Comparison of ENCODE assay signal across 8 mouse cellular contexts in the genomic region with DNA sequence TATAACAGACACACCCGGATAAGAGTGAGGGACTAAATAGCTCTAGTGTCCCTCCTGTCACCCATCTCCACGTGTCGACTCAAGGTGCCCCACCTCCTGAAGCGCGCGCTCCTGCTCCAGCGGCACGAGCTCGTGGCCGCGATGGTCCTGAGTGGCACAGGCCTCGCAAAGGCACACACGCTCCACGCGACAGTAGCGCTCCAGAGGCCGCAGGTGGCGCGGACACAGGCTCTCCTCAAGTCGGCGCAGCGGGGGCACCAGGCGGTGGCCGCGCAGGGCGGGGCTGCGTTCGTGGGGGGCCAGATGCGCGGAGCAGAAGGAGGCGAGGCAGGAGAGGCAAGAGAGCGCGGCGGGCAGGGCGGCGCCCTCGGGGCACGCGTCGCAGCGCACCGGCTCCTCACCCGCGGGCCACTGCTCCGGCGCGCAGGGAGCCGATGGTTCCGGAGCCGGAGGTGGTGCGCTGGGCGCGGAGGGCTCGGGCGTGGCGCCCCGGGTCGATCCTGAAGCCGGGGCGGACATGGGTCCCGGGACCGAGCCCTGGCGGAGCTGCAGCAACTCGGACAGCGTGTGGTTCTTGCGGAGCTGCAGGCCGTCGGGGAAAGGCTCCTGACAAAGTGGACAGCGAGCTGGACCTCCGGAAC. TPM values are rescaled to one million over a fixed set of nuclear protein-coding genes. Genes with fewer than 3 reads are reported as not detected.
DNase-seq lines count a peak whose midpoint lies in the region; ATAC-seq and TF ChIP-seq lines count a peak whose summit lies in the region.

No protein-coding gene starts in this region.

- peak overlapping the region; percentile 89 for H3K4me3 ChIP-seq in heart, postnatal 0 days (ENCODE audit: low read depth, low read length)
- H3K4me3 ChIP-seq in midbrain, embryonic 14.5 days (replicated peaks; ENCODE audit: low read depth, low read length) = peak overlapping the region; percentile 28

- H3K9ac ChIP-seq in heart, postnatal 0 days (replicated peaks; ENCODE audit: low read depth, low read length) = peak overlapping the region; percentile 90
- peak overlapping the region; percentile 26; the same call in 1 of the 2 replicates for H3K9ac ChIP-seq in midbrain, embryonic 14.5 days (replicated peaks; ENCODE audit: low read length)

- peak overlapping the region; percentile 95 for H3K27ac ChIP-seq in heart, postnatal 0 days (ENCODE audit: low read depth)
- H3K27ac ChIP-seq in midbrain, embryonic 14.5 days (replicated peaks; ENCODE audit: low read depth, low read length) = no peak overlapping the region

- peaks cover 14% of the 10 kb centered on the region; the same call in 1 of the 2 replicates for H3K36me3 ChIP-seq in heart, postnatal 0 days (replicated peaks; ENCODE audit: control insufficient read depth, insufficient read depth, low read length)
- no peaks in the 10 kb centered on the region for H3K36me3 ChIP-seq in midbrain, embryonic 14.5 days (ENCODE audit: control insufficient read depth, insufficient read depth, low read length)

- peaks cover 25% of the 10 kb centered on the region; the same call in 1 of the 2 replicates for H3K4me1 ChIP-seq in heart, postnatal 0 days (ENCODE audit: control insufficient read depth, insufficient read depth)
- peaks cover 7% of the 10 kb centered on the region for H3K4me1 ChIP-seq in midbrain, embryonic 14.5 days (ENCODE audit: control insufficient read depth, insufficient read depth, low read length)

- no peaks in the 10 kb centered on the region for H3K27me3 ChIP-seq in heart, postnatal 0 days (ENCODE audit: control insufficient read depth, insufficient read depth, low read length)
- H3K27me3 ChIP-seq in midbrain, embryonic 14.5 days (ENCODE audit: control insufficient read depth, insufficient read depth, low read length) = peaks cover 65% of the 10 kb centered on the region

- H3K9me3 ChIP-seq in heart, postnatal 0 days (replicated peaks; ENCODE audit: control insufficient read depth, low read length) = no peaks in the 10 kb centered on the region
- no peaks in the 10 kb centered on the region for H3K9me3 ChIP-seq in midbrain, embryonic 14.5 days (ENCODE audit: control insufficient read depth, low read length)

- ATAC-seq in heart, postnatal 0 days (ENCODE audit: insufficient read depth, low read depth) = peak; percentile 29
- no peak for ATAC-seq in midbrain, embryonic 14.5 days (ENCODE audit: low FRiP score, low TSS enrichment)

- peak overlapping the region; percentile 66 for H3K4me2 ChIP-seq in heart, postnatal 0 days (ENCODE audit: low read depth, low read length)
- H3K4me2 ChIP-seq in midbrain, embryonic 14.5 days (ENCODE audit: low read length) = peak overlapping the region; percentile 50

- no peak for TF ChIP-seq EP300 in heart, postnatal 0 days (IDR thresholded peaks at IDR 0.05; ENCODE audit: low read depth)

- no peak for TF ChIP-seq CTCF in heart, postnatal 0 days (IDR thresholded peaks at IDR 0.05; ENCODE audit: low read depth)

- DNase-seq in adrenal gland, postnatal 10 days = peak; percentile 53
- DNase-seq in adrenal gland, postnatal 14 days = no peak
- DNase-seq in ZHBTc4 (ENCODE audit: low read depth, low spot score) = peak; percentile 62
- no peak for DNase-seq in heart, postnatal 0 days (ENCODE audit: low spot score)
- peak; percentile 60 to 74 for DNase-seq in kidney, postnatal 4 days
- DNase-seq in midbrain, embryonic 14.5 days = no peak
- DNase-seq in layer of hippocampus, adult 9-10 months (ENCODE audit: low spot score) = no peak
- DNase-seq in left cerebral cortex, adult 11 months (ENCODE audit: low spot score) = no peak

- under 1% methylated on average over 58 of the region's 70 CpGs for WGBS in heart, postnatal 0 days
- 2% methylated on average over 69 of the region's 70 CpGs for WGBS in midbrain, embryonic 14.5 days

RNA-seq across cellular contexts. Expression of a gene that starts 17.4 kb away (rescaled TPM):
- total RNA-seq in adrenal gland, postnatal 10 days (2021) = 10 to 100 TPM; 23.2 to 24.5 TPM
- total RNA-seq in adrenal gland, postnatal 14 days (2021) = 19.9 and 23.6 TPM in 2 replicates
- total RNA-seq in heart, postnatal 0 days (2014; rRNA removed; ENCODE audit: low replicate concordance) = 89.0 and 104 TPM in 2 replicates
- polyA plus RNA-seq in heart, postnatal 0 days (2015; fragmentation: Nextera tagmentation; extraction: Ambion mirVana) = 42.8 and 43.9 TPM in 2 replicates
- polyA plus RNA-seq in midbrain, embryonic 14.5 days (2014; fragmentation: Nextera tagmentation; extraction: Ambion mirVana) = 5.2 and 5.3 TPM in 2 replicates

RNA-seq across cellular contexts. Expression of a gene that starts 21.4 kb away (rescaled TPM):
- 1 to 10 TPM; 6.3 to 8.1 TPM for total RNA-seq in adrenal gland, postnatal 10 days (2021)
- total RNA-seq in adrenal gland, postnatal 14 days (2021) = 8.6 and 10.2 TPM in 2 replicates
- 5.9 and 15.0 TPM in 2 replicates for total RNA-seq in heart, postnatal 0 days (2014; rRNA removed; ENCODE audit: low replicate concordance)
- 2.7 TPM in 2 replicates for polyA plus RNA-seq in heart, postnatal 0 days (2015; fragmentation: Nextera tagmentation; extraction: Ambion mirVana)
- 1.6 and 2.0 TPM in 2 replicates for polyA plus RNA-seq in midbrain, embryonic 14.5 days (2014; fragmentation: Nextera tagmentation; extraction: Ambion mirVana)

RNA-seq across cellular contexts. Expression of a gene that starts 22.8 kb away (rescaled TPM):
- 100 to 1,000 TPM; 103 to 110 TPM for total RNA-seq in adrenal gland, postnatal 10 days (2021)
- total RNA-seq in adrenal gland, postnatal 14 days (2021) = 121 and 127 TPM in 2 replicates
- 113 and 120 TPM in 2 replicates for total RNA-seq in heart, postnatal 0 days (2014; rRNA removed; ENCODE audit: low replicate concordance)
- polyA plus RNA-seq in heart, postnatal 0 days (2015; fragmentation: Nextera tagmentation; extraction: Ambion mirVana) = 106 and 117 TPM in 2 replicates
- 152 and 160 TPM in 2 replicates for polyA plus RNA-seq in midbrain, embryonic 14.5 days (2014; fragmentation: Nextera tagmentation; extraction: Ambion mirVana)

RNA-seq across cellular contexts. Expression of a gene that starts 29.1 kb away (rescaled TPM):
- 10 to 100 TPM; 86.8 to 94.1 TPM for total RNA-seq in adrenal gland, postnatal 10 days (2021)
- 90.7 and 95.0 TPM in 2 replicates for total RNA-seq in adrenal gland, postnatal 14 days (2021)
- total RNA-seq in heart, postnatal 0 days (2014; rRNA removed; ENCODE audit: low replicate concordance) = 114 and 153 TPM in 2 replicates
- 79.1 and 80.8 TPM in 2 replicates for polyA plus RNA-seq in heart, postnatal 0 days (2015; fragmentation: Nextera tagmentation; extraction: Ambion mirVana)
- 72.5 and 81.4 TPM in 2 replicates for polyA plus RNA-seq in midbrain, embryonic 14.5 days (2014; fragmentation: Nextera tagmentation; extraction: Ambion mirVana)

RNA-seq across cellular contexts. Expression of a gene that starts 31.8 kb away (rescaled TPM):
- total RNA-seq in adrenal gland, postnatal 10 days (2021) = 1 to 10 TPM; 2.3 to 2.7 TPM
- total RNA-seq in adrenal gland, postnatal 14 days (2021) = 0.74 and 4.0 TPM in 2 replicates
- total RNA-seq in heart, postnatal 0 days (2014; rRNA removed; ENCODE audit: low replicate concordance) = 0.27 and 2.7 TPM in 2 replicates
- 0.42 and 0.47 TPM in 2 replicates for polyA plus RNA-seq in heart, postnatal 0 days (2015; fragmentation: Nextera tagmentation; extraction: Ambion mirVana)
- 1.1 and 1.5 TPM in 2 replicates for polyA plus RNA-seq in midbrain, embryonic 14.5 days (2014; fragmentation: Nextera tagmentation; extraction: Ambion mirVana)

Comparison
In these comparisons a context has a peak if more than half of its experiments do, and no peak if none do; other contexts are left out.
1. DNase-seq: peak in adrenal gland, postnatal 10 days (single experiment), ZHBTc4 (single experiment) and kidney, postnatal 4 days (2 of 2); none in adrenal gland, postnatal 14 days (single experiment), heart, postnatal 0 days (single experiment), midbrain, embryonic 14.5 days (single experiment), layer of hippocampus, adult 9-10 months (single experiment) and left cerebral cortex, adult 11 months (single experiment).